Mouse (Mus musculus) stomach, embryonic 15.5 days (tissue): ENCODE results near the gene Izumo1r. TPM values are rescaled to one million over a fixed set of nuclear protein-coding genes. Genes with fewer than 3 reads are reported as not detected.

Source experiments
- ATAC-seq: fragments of 200-750 bp; cut with Nextera tagmentation; 2 replicates; pipeline ENCODE4 v1.8.0; 2017; ENCODE audit warnings: low read depth, moderate number of reproducible peaks, moderate TSS enrichment; ENCODE audit not compliant: insufficient read depth, low FRiP score
- H3K27ac ChIP-seq: fragments of 300-500 bp; sonication (generic); 2 replicates; pipeline ENCODE4 v1.5.1; 2015; ENCODE audit warnings: mild to moderate bottlenecking, inconsistent platforms
- H3K27me3 ChIP-seq: fragments of 300-500 bp; sonication (generic); replicated peaks from 2 replicates; pipeline ENCODE4 v1.6.1; 2015; ENCODE audit warnings: inconsistent platforms
- H3K36me3 ChIP-seq: fragments of 300-500 bp; sonication (generic); 2 replicates; pipeline ENCODE4 v1.6.1; 2015; ENCODE audit warnings: inconsistent platforms
- H3K4me1 ChIP-seq: fragments of 300-500 bp; sonication (generic); 2 replicates; pipeline ENCODE4 v1.6.1; 2015; ENCODE audit warnings: inconsistent platforms
- H3K4me2 ChIP-seq: fragments of 300-500 bp; sonication (generic); 2 replicates; pipeline ENCODE4 v1.6.1; 2015; ENCODE audit warnings: mild to moderate bottlenecking, inconsistent platforms
- H3K4me3 ChIP-seq: fragments of 300-500 bp; sonication (generic); replicated peaks from 2 replicates; pipeline ENCODE4 v1.5.1; 2015; ENCODE audit warnings: inconsistent platforms
- H3K9ac ChIP-seq: fragments of 300-500 bp; sonication (generic); 2 replicates; pipeline ENCODE4 v1.6.1; 2015; ENCODE audit warnings: inconsistent platforms
- H3K9me3 ChIP-seq: fragments of 300-500 bp; sonication (generic); 2 replicates; pipeline ENCODE4 v1.6.1; 2016; ENCODE audit warnings: inconsistent platforms
- WGBS: fragments of 180-500 bp; shearing (Covaris S2); methylation state at CpG from one replicate; pipeline ENCODE4 v1.1.7; 2015; 5-methylcytosine and 5-hydroxymethylcytosine counted together
- polyA plus RNA-seq: library from polyadenylated mRNA; unstranded; fragments of >200 nt; fragmentation: Nextera tagmentation; extraction: Ambion mirVana; gene quantifications from 2 replicates; pipeline ENCODE4 v1.2.1, GENCODE M21; 2015

The Izumo1r gene
- polyA plus RNA-seq = not detected in 2 replicates

GRCm38 (mm10) chr9:14903581-14904378 lies at the start of gene Izumo1r:
Gene Izumo1r (minus strand): TSS chr9:14903949.
- peaks cover 20% of the 10 kb centered on the region for H3K4me1 ChIP-seq
- H3K27me3 ChIP-seq = no peaks in the 10 kb centered on the region
- no peak for ATAC-seq
- 42% methylated on average over 11 of the region's 11 CpGs for WGBS
- no peak within 1 kb of the TSS for H3K27ac ChIP-seq
- no peaks in the 10 kb centered on the region for H3K36me3 ChIP-seq
- H3K9me3 ChIP-seq = no peaks in the 10 kb centered on the region
- no peak within 1 kb of the TSS for H3K9ac ChIP-seq
- H3K4me3 ChIP-seq = no peak within 1 kb of the TSS
- H3K4me2 ChIP-seq = no peak within 1 kb of the TSS

- Histone ChIP-seq H3K27ac (no peak overlapping the region), H3K4me3 (no peak overlapping the region), H3K4me2 (no peak overlapping the region), H3K4me1 (no peaks in the 10 kb centered on the region), H3K9me3 (no peaks in the 10 kb centered on the region), H3K9ac (no peak overlapping the region), H3K27me3 (no peaks in the 10 kb centered on the region), H3K36me3 (no peaks in the 10 kb centered on the region)
- 84% methylated on average over 5 of the region's 5 CpGs for WGBS
- ATAC-seq = no peak
Measured at GRCm38 (mm10) chr9:14951072-14951471, 47.3 kb upstream of the Izumo1r start.

- H3K27ac ChIP-seq = no peak overlapping the region
- no peak overlapping the region for H3K4me3 ChIP-seq
- ATAC-seq = no peak
- no peak overlapping the region for H3K9ac ChIP-seq
- H3K4me2 ChIP-seq = no peak overlapping the region
- H3K4me1 ChIP-seq = no peaks in the 10 kb centered on the region
- no peaks in the 10 kb centered on the region for H3K9me3 ChIP-seq
- WGBS = 87% methylated on average over 5 of the region's 5 CpGs
- no peaks in the 10 kb centered on the region for H3K27me3 ChIP-seq
- H3K36me3 ChIP-seq = no peaks in the 10 kb centered on the region
Measured at GRCm38 (mm10) chr9:14948843-14949242, 45.1 kb upstream of the Izumo1r start.

GRCm38 (mm10) chr9:14946677-14947076 lies 42.9 kb upstream of the Izumo1r start:
- H3K9ac ChIP-seq = no peak overlapping the region
- H3K9me3 ChIP-seq = no peaks in the 10 kb centered on the region
- ATAC-seq = no peak
- no peaks in the 10 kb centered on the region for H3K4me1 ChIP-seq
- no peak overlapping the region for H3K4me2 ChIP-seq
- 72% methylated on average over 4 of the region's 4 CpGs for WGBS
- no peaks in the 10 kb centered on the region for H3K36me3 ChIP-seq
- no peaks in the 10 kb centered on the region for H3K27me3 ChIP-seq
- H3K4me3 ChIP-seq = no peak overlapping the region
- H3K27ac ChIP-seq = no peak overlapping the region

GRCm38 (mm10) chr9:14945919-14946318 lies 42.2 kb upstream of the Izumo1r start:
- no peak for ATAC-seq
- Histone ChIP-seq H3K4me3 (no peak overlapping the region), H3K27ac (no peak overlapping the region), H3K9me3 (no peaks in the 10 kb centered on the region), H3K4me2 (no peak overlapping the region), H3K9ac (no peak overlapping the region), H3K4me1 (no peaks in the 10 kb centered on the region), H3K36me3 (no peaks in the 10 kb centered on the region), H3K27me3 (no peaks in the 10 kb centered on the region)
- 63% methylated on average over 3 of the region's 3 CpGs for WGBS

GRCm38 (mm10) chr9:14942143-14942720 lies 38.5 kb upstream of the Izumo1r start:
- Histone ChIP-seq H3K4me3 (no peak overlapping the region), H3K36me3 (no peaks in the 10 kb centered on the region), H3K27ac (no peak overlapping the region), H3K9me3 (no peaks in the 10 kb centered on the region), H3K9ac (no peak overlapping the region), H3K4me2 (no peak overlapping the region), H3K4me1 (no peaks in the 10 kb centered on the region), H3K27me3 (no peaks in the 10 kb centered on the region)
- WGBS = 57% methylated on average over 3 of the region's 3 CpGs
- ATAC-seq = no peak

GRCm38 (mm10) chr9:14939610-14940009 lies 35.9 kb upstream of the Izumo1r start:
- Histone ChIP-seq H3K4me2 (no peak overlapping the region), H3K4me1 (no peaks in the 10 kb centered on the region), H3K9ac (no peak overlapping the region), H3K27ac (no peak overlapping the region), H3K27me3 (no peaks in the 10 kb centered on the region), H3K36me3 (no peaks in the 10 kb centered on the region), H3K4me3 (no peak overlapping the region), H3K9me3 (no peaks in the 10 kb centered on the region)
- 75% methylated on average over 3 of the region's 3 CpGs for WGBS
- no peak for ATAC-seq

GRCm38 (mm10) chr9:14937308-14937707 lies 33.6 kb upstream of the Izumo1r start:
- Histone ChIP-seq H3K27ac (no peak overlapping the region), H3K4me1 (no peaks in the 10 kb centered on the region), H3K9me3 (no peaks in the 10 kb centered on the region), H3K36me3 (no peaks in the 10 kb centered on the region), H3K4me2 (no peak overlapping the region), H3K4me3 (no peak overlapping the region), H3K9ac (no peak overlapping the region), H3K27me3 (no peaks in the 10 kb centered on the region)
- WGBS = 60% methylated on average over 1 of the region's 1 CpGs
- ATAC-seq = no peak

- no peak overlapping the region for H3K4me2 ChIP-seq
- H3K27ac ChIP-seq = no peak overlapping the region
- H3K27me3 ChIP-seq = no peaks in the 10 kb centered on the region
- H3K36me3 ChIP-seq = no peaks in the 10 kb centered on the region
- H3K4me1 ChIP-seq = no peaks in the 10 kb centered on the region
- ATAC-seq = no peak
- H3K9me3 ChIP-seq = no peaks in the 10 kb centered on the region
- no peak overlapping the region for H3K4me3 ChIP-seq
- no peak overlapping the region for H3K9ac ChIP-seq
- 72% methylated on average over 2 of the region's 2 CpGs for WGBS
Measured at GRCm38 (mm10) chr9:14934851-14935250, 31.1 kb upstream of the Izumo1r start.

GRCm38 (mm10) chr9:14931943-14932342 lies 28.2 kb upstream of the Izumo1r start:
- no peaks in the 10 kb centered on the region for H3K36me3 ChIP-seq
- H3K4me2 ChIP-seq = no peak overlapping the region
- no peaks in the 10 kb centered on the region for H3K9me3 ChIP-seq
- no peak overlapping the region for H3K4me3 ChIP-seq
- no peak overlapping the region for H3K9ac ChIP-seq
- H3K4me1 ChIP-seq = no peaks in the 10 kb centered on the region
- no peak overlapping the region for H3K27ac ChIP-seq
- no peaks in the 10 kb centered on the region for H3K27me3 ChIP-seq
- ATAC-seq = no peak
- 43% methylated on average over 7 of the region's 7 CpGs for WGBS

GRCm38 (mm10) chr9:14931211-14931610 lies 27.5 kb upstream of the Izumo1r start:
- Histone ChIP-seq H3K4me2 (no peak overlapping the region), H3K36me3 (no peaks in the 10 kb centered on the region), H3K27ac (no peak overlapping the region), H3K27me3 (no peaks in the 10 kb centered on the region), H3K4me3 (no peak overlapping the region), H3K9me3 (no peaks in the 10 kb centered on the region), H3K4me1 (no peaks in the 10 kb centered on the region), H3K9ac (no peak overlapping the region)
- ATAC-seq = no peak
- 76% methylated on average over 8 of the region's 8 CpGs for WGBS

GRCm38 (mm10) chr9:14926593-14926992 lies 22.8 kb upstream of the Izumo1r start:
- no peaks in the 10 kb centered on the region for H3K27me3 ChIP-seq
- H3K4me2 ChIP-seq = no peak overlapping the region
- H3K36me3 ChIP-seq = no peaks in the 10 kb centered on the region
- no peak overlapping the region for H3K9ac ChIP-seq
- no peak for ATAC-seq
- no peaks in the 10 kb centered on the region for H3K4me1 ChIP-seq
- H3K4me3 ChIP-seq = no peak overlapping the region
- H3K9me3 ChIP-seq = no peaks in the 10 kb centered on the region
- 5% methylated on average over 1 of the region's 1 CpGs for WGBS
- no peak overlapping the region for H3K27ac ChIP-seq
